Mouse (Mus musculus): ENCODE results near the gene Uhrf1bp1. TPM values are rescaled to one million over a fixed set of nuclear protein-coding genes. Genes with fewer than 3 reads are reported as not detected.

Uhrf1bp1 gene
- 1.6 and 1.8 TPM in 2 replicates for polyA plus RNA-seq (2015; fragmentation: Nextera tagmentation; extraction: Ambion mirVana)

DNA sequence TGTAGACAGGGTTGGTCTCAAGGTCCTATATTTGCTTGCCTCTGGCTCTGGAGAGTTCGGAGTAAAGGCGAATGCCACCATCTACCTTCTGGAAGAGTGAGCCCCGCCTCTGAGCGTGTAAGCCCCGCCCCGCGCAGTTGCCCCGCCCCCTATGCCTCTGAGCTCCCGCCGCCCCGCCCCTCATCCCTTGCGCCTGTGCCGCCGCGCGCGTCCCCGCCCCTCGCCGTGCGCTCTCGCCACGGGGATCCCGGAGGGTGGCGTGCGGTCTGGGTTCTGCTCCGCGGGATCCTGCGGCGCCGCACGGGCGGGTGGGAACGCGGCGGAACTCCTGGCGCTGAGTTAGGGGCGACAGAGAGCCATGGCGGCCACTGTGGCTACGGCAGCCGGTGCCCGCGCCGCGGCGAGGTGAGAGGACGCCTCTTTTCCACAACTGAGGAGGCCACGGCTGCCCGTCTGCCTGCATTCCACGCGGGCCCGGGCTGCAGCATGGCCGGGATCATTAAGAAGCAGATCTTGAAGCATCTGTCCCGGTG lies at the start of gene Uhrf1bp1:
Uhrf1bp1 (plus strand) TSS at position 177 of the 533 bp plus-strand sequence.

DNA sequence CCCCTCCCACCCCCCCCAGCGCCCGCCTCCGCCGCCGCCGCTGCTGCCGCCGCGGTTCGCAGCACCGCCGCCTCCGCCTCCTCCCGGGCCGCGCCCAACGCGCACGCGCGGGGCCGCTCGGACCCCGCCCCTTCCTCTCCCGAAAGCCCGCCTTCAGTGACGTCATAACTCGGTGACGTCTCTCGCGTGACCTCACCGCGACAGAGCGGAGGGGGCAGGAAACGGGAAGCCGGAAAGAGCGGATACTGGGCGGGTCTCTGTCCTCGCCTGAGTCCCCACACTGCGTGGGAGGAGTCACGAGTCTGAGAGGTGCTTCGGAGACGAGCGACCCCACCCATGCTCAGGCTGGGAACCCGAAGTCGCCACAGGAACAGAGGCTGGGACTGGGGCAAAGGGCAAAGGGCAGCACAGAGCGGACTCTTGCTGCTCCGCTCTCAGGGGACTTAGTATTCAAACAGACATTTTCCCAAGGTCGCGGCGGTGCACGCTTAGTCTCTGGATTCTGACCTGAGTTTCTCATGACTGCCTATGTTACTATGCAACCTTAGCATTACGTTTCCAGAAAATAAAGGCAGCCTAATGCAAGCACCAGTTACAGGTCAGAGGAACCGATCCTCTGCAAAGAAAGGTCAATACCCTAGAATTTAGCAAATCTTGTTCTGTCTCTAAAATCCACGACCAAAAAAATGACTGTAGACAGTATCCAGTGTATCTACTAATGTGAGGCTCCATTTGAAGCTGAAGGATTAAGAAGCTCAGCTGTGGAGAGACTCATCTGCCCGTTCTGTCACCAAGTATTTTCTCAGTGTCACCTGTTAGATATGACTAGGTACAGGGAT lies 35.5 kb upstream of the Uhrf1bp1 start, which contains the start of gene D17Wsu92e:
D17Wsu92e (minus strand) TSS at position 81 of the 839 bp plus-strand sequence.

DNA sequence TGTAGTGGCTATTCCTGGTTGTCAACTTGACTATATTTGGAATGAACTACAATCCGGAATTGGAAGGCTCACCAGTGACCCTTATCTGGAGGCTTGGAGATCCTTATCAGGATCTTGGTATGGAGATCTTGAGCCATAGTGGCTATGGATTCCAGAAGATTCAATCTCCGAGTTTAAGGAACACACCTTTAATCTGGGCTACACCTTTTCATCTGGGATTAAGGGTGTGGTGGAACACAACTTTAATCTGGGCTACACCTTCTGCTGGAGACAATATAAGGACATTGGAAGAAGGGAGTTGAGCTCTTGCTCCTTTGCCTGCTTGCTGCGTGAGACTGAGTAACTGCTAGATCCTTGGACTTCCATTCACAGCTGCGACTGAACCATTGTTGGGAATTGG lies 18.4 kb upstream of the Uhrf1bp1 start, which contains the start of gene Snrpc:
Snrpc (plus strand) TSS at position 301 of the 400 bp plus-strand sequence.

DNA sequence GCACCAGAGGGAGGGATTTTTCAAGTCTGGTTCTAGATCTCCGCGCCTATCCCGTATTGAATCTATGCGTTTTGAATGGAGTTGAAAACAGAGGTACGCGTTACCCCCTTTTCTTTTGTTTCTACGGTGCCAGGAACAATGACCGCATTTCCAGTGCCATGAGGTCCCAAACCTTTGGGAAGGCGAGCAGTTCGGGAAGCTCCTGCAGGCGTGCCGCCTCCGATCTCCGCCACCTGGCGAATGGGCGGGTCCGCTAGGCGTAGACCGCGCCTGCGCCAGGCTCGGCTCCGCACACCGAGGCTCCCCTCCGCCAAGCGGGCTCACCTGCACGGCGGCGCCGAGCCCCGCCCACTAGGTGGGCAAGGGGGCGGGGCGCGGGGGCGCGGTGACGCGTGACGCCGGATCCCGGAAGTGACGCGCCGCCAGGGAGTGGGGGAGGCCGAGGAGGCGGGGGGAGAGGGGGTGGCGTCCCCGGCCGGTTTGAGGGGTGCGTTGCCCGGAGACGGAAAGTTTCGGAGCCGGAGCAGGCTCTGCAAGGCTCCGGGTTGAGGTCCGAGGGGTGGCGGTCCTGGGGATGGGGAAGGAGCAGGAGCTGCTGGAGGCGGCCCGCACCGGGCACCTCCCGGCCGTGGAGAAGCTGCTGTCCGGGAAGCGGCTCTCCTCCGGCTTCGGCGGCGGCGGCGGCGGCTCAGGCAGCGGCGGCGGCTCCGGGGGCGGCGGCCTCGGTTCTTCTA lies 52.8 kb downstream of the Uhrf1bp1 start, which contains the start of gene Anks1:
Anks1 (plus strand) TSS at position 419 of the 734 bp plus-strand sequence.

DNA sequence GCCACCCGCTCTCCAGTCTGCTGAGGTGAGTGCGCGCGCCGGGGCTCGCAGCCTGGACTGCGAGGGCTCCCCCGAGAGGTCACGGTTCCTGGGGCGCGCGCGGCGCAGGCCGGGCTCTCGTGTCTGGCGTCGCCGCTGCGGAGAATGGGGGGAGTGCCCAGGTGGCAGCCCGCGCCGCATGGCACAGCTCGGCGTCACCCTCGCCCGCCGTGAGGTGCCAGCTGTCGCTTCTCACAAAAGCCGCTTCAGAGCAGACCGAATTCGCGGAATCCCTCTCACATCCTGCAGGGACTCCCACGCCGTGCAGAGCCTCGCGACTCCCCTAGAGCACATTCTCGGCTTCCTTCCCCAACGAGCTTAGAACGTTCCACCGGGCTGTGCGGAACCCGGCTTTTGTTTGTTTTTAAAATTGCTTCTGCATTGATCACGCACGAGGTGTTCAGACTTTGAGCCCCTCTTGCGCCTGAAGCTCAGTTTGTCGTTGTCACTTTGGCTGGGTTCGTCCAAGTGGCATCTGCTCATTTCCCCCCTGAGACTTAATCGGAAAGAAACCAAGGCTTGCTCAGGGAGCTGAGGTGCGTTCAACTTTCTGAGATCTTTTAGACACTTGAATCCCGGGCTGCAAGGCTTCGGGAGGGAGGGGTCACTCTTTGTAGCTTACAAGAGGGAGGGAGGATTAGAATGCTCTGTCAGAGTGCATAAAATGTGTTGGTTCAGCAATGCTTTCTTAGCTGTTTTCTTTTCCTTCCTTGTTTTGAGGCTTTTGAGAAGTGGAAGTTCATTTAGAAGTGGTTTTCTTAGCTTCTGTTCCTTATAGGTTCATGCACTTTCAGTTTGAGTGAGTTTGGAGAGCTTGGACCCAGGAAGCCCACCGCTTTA lies 53.6 kb downstream of the Uhrf1bp1 start, which contains the start of gene Taf11:
Taf11 (minus strand) TSS at position 223 of the 879 bp plus-strand sequence.

Other genes with a start within 250 kb of the Uhrf1bp1 start
- gene Nudt3, start 232.9 kb upstream of the Uhrf1bp1 start, polyA plus RNA-seq (2015; fragmentation: Nextera tagmentation; extraction: Ambion mirVana), result 48.3 and 49.0 TPM in 2 replicates
- not detected in 2 replicates for gene RPS10-NUDT3, start 221.2 kb upstream of the Uhrf1bp1 start, polyA plus RNA-seq (2015; fragmentation: Nextera tagmentation; extraction: Ambion mirVana)
- 728 and 735 TPM in 2 replicates for gene Rps10, start 219.8 kb upstream of the Uhrf1bp1 start, polyA plus RNA-seq (2015; fragmentation: Nextera tagmentation; extraction: Ambion mirVana)
- 0.39 and 0.91 TPM in 2 replicates for gene Pacsin1, start 200.9 kb upstream of the Uhrf1bp1 start, polyA plus RNA-seq (2015; fragmentation: Nextera tagmentation; extraction: Ambion mirVana)
- 0.15 TPM in 1 of 2 replicates, not detected in the other for gene Spdef, start 127.5 kb upstream of the Uhrf1bp1 start, polyA plus RNA-seq (2015; fragmentation: Nextera tagmentation; extraction: Ambion mirVana)
- 12.7 and 13.7 TPM in 2 replicates for gene D17Wsu92e, start 35.8 kb upstream of the Uhrf1bp1 start, polyA plus RNA-seq (2015; fragmentation: Nextera tagmentation; extraction: Ambion mirVana)
- gene Snrpc, start 18.3 kb upstream of the Uhrf1bp1 start, polyA plus RNA-seq (2015; fragmentation: Nextera tagmentation; extraction: Ambion mirVana), result 180 and 188 TPM in 2 replicates
- 17.7 and 19.4 TPM in 2 replicates for gene Anks1, start 52.9 kb downstream of the Uhrf1bp1 start, polyA plus RNA-seq (2015; fragmentation: Nextera tagmentation; extraction: Ambion mirVana)
- gene Taf11, start 53.4 kb downstream of the Uhrf1bp1 start, polyA plus RNA-seq (2015; fragmentation: Nextera tagmentation; extraction: Ambion mirVana), result 32.5 and 39.3 TPM in 2 replicates
- 0.30 and 0.70 TPM in 2 replicates for gene Tcp11, start 224.2 kb downstream of the Uhrf1bp1 start, polyA plus RNA-seq (2015; fragmentation: Nextera tagmentation; extraction: Ambion mirVana)